Mouse (Mus musculus): ENCODE measurements around the gene Gm9758.
"Not testable (repeated sequence)": the region's sequence is repeated elsewhere in the genome, so short reads cannot be mapped to it uniquely, and the experiment has no call there.

DNA sequence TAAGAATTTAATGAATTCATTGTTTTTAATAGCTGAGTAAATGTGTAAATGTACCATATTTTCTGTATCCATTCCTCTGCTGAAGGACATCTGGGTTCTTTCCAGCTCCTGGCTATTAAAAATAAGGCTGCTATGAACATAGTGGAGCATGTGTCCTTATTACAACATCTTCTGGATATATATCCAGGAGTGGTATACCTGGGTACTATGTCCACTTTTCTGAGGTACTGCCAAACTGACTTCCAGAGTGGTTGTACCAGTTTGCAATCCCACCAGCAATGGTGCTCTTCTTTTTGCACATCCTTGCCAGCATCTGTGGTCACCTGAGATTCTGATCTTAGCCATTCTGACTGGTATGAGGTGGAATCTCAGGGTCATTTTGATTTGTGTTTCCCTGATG lies 38.9 kb upstream of the Gm9758 start:
- TF ChIP-seq CTCF, EP300 (IDR thresholded peaks at IDR 0.05): not testable (repeated sequence)
